Mouse (Mus musculus): ENCODE data around the gene Slc12a4. TPM values are rescaled to one million over a fixed set of nuclear protein-coding genes. Genes with fewer than 3 reads are reported as not detected.
"Not testable (repeated sequence)": the region's sequence is repeated elsewhere in the genome, so short reads cannot be mapped to it uniquely, and the experiment has no call there.

The Slc12a4 gene
- polyA plus RNA-seq (2012; rRNA removed), result 84.3 and 96.8 TPM in 2 replicates

DNA sequence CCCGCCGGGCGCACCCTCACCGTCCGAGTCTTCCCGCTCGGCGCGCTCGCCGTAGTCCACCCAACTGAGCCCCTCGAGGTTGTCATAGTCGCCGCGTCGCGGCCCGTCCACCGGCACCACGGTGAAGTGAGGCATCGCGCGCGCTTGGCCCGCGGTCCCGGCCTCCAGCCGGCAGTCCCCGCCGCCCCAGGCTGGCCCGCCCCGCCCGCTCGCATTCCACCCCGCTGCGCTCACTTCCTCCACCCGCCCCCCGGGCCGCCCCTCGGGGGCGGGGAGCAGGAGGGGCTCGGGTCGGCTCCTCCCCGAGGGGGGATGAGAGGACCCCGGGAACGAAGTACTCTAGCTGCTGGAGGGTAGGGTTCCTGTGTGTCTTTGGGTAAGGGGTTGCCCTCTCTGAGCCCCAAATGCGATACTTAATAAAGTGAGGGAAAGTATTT lies at the start of gene Slc12a4:
TSS of gene Slc12a4 (minus strand) at position 193 of the 437 bp plus-strand sequence.
- Histone ChIP-seq H3K4me3 (replicated peaks; ENCODE audit: extremely low read depth, low read depth, low read length) (peak within 1 kb of the TSS; percentile 79), H3K4me1 (ENCODE audit: control insufficient read depth, insufficient read depth, low read length) (peaks cover 17% of the 10 kb centered on the region)
- DNase-seq, result peak; percentile 82
- under 1% methylated on average over 46 of the region's 47 CpGs for WGBS
- TF ChIP-seq POLR2A (IDR thresholded peaks at IDR 0.05; ENCODE audit: borderline replicate concordance, extremely low read depth, low read depth, low read length), result peak; percentile 76
- no peak for TF ChIP-seq CTCF (IDR thresholded peaks at IDR 0.05; ENCODE audit: insufficient read depth, low read length)

DNA sequence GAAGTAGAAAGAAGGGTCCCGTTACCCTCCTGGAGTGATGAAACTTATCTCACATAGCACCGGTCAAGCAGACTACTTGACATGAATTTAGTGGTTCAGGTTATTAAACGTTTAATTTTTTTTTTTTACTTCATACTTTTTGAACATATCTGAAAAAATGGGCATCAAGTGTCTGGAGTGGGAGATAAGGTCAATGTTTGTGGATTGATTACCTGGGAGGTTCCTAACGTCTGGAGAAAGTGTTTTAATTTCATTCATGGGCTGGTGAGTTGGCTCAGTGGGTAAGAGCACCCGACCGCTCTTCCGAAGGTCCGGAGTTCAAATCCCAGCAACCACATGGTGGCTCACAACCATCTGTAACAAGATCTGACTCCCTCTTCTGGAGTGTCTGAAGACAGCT lies 46.3 kb upstream of the Slc12a4 start:
- not testable (repeated sequence) for DNase-seq; H3K4me3 ChIP-seq (replicated peaks; ENCODE audit: extremely low read depth, low read depth, low read length); H3K4me1 ChIP-seq (ENCODE audit: control insufficient read depth, insufficient read depth, low read length)
- 70% methylated on average over 8 of the region's 8 CpGs for WGBS

DNA sequence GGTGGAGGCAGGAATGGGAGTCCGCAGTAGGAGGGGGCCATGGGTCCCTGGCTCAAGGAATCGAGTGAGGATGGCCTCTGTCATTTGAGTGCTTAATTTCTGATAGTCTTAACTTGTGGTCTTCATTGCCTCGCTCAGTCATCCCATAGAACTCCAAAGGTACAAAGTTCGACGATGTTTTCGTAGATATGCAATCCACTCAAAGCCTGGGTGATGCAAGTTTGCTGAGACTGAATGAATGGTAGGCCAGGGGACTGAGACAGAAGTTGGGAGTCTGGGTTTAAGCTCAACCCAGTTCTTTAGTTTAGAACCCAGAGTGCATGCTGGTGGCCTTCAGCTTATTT lies 45.7 kb upstream of the Slc12a4 start, which contains the start of gene Ddx28:
TSS of gene Ddx28 (minus strand) at position 240 of the 344 bp plus-strand sequence.
- H3K4me3 ChIP-seq (replicated peaks; ENCODE audit: extremely low read depth, low read depth, low read length), result peak within 1 kb of the TSS; percentile 97
- no peak for DNase-seq
- no peak for TF ChIP-seq CTCF (IDR thresholded peaks at IDR 0.05; ENCODE audit: insufficient read depth, low read length)
- TF ChIP-seq POLR2A (IDR thresholded peaks at IDR 0.05; ENCODE audit: borderline replicate concordance, extremely low read depth, low read depth, low read length), result no peak
- WGBS, result 1% methylated on average over 6 of the region's 6 CpGs
- H3K4me1 ChIP-seq (ENCODE audit: control insufficient read depth, insufficient read depth, low read length), result peaks cover 3% of the 10 kb centered on the region; the same call in 1 of the 2 replicates

DNA sequence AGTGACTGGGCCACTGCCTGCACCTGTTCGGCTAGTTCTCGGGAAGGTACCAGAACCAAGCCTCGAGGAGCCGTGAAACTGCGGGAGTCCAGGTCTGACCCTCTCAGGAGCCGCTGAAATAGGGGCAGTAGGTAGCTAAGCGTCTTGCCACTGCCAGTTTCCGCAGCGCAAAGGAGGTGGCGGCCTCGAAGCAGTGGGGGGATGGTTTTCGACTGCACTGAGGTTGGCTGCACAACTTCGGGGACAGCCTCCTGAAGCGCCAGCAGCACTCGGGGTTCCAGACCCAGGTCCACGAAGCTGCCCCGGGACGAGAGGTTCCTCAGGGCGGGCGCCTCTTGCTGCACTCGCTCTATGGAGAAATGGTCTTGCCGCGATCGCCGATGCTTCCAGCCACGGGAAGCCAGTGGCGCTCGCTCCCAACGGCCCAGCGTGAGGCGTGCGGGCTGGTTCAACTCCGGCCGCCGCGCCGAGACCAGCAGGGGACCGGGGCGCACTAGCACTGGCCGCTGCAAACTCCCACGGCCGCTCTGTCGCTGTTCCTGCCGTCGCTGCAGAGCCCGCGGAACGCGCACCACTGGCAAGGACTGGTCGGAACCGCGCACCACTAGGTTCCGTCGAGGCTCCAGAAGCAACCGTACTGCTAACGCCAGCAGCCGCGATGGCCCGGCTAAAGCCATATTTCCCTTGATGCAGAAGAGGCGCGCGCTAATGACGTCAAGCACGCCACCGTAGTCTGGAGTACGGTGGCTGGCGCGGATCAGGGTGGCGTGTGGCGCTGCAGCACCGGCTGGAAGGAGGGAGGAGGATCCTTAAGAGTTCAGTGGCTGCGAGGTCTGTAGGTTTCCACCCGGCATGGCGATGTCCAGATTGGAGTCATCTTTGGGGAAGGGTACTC lies 45.1 kb upstream of the Slc12a4 start:
- 1% methylated on average over 74 of the region's 74 CpGs for WGBS

DNA sequence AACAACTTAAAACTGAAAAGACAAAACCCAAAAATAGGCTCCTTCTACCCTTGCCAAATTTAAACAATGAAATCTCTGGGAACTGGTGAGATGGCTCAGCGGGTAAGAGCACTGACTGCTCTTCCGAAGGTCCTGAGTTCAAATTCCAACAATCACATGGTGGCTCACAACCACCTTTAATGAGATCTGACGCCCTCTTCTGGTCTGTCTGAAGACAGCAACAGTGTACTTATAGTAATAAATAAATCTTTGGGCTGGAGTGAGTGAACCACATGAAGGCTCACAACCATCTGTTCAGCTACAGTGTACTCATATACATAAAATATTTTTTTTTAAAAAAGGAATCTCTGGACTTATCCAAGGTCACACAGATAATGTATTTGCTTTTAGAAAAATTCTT lies 42.0 kb upstream of the Slc12a4 start:
- 60% methylated on average over 3 of the region's 3 CpGs for WGBS
- not testable (repeated sequence) for H3K4me1 ChIP-seq (ENCODE audit: control insufficient read depth, insufficient read depth, low read length); DNase-seq; H3K4me3 ChIP-seq (replicated peaks; ENCODE audit: extremely low read depth, low read depth, low read length)

More for the DNA sequence above, 45.1 kb upstream of the Slc12a4 start:
- TF ChIP-seq POLR2A (IDR thresholded peaks at IDR 0.05; ENCODE audit: borderline replicate concordance, extremely low read depth, low read depth, low read length) (peak; percentile 80; the same call in 1 of the 2 replicates), CTCF (IDR thresholded peaks at IDR 0.05; ENCODE audit: insufficient read depth, low read length) (no peak)
- H3K4me1 ChIP-seq (ENCODE audit: control insufficient read depth, insufficient read depth, low read length), result peaks cover 3% of the 10 kb centered on the region; the same call in 1 of the 2 replicates
- peak overlapping the region; percentile 97 for H3K4me3 ChIP-seq (replicated peaks; ENCODE audit: extremely low read depth, low read depth, low read length)
- peak; percentile 89 for DNase-seq

DNA sequence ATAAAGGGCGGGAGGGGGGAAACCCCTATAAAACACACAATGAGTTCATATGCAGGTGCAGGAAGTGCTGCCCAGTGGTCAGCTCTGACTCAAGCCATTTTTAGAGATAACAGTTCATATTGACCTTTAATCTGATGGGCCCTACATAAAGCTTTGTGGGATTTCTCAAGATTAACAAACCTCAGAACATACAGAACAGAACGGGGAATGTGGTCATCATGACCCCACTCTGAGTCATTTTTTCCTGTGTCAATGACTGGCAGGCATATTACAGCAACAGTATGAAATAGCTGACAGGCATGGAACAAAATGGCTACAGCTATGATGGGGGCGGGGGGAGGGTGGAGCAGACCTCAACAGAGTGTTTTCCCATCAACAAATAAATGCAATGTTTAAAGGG lies 41.2 kb upstream of the Slc12a4 start:
- 64% methylated on average over 3 of the region's 3 CpGs for WGBS
- no peak overlapping the region for H3K4me3 ChIP-seq (replicated peaks; ENCODE audit: extremely low read depth, low read depth, low read length)
- no peak for DNase-seq
- H3K4me1 ChIP-seq (ENCODE audit: control insufficient read depth, insufficient read depth, low read length), result peaks cover 3% of the 10 kb centered on the region; the same call in 1 of the 2 replicates
- TF ChIP-seq POLR2A (IDR thresholded peaks at IDR 0.05; ENCODE audit: borderline replicate concordance, extremely low read depth, low read depth, low read length) (no peak), CTCF (IDR thresholded peaks at IDR 0.05; ENCODE audit: insufficient read depth, low read length) (no peak)

DNA sequence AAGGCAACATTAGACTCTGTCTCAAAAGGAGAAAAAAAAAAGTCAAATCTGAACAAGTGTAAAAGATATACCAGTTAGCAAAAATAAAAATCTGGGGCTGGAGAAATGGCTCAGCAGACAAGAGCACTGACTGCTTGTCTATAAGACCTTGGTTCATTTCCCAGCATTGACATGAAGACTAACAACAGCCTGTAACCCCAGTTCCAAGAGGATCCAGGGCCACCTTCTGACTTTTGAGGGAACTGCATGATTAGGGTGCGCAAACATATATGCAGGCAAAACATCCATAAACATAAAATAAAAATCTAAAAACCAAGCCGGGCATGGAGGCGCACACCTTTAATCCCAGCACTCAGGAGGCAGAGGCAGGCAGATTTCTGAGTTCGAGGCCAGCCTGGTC lies 40.5 kb upstream of the Slc12a4 start:
- no peak for DNase-seq

DNA sequence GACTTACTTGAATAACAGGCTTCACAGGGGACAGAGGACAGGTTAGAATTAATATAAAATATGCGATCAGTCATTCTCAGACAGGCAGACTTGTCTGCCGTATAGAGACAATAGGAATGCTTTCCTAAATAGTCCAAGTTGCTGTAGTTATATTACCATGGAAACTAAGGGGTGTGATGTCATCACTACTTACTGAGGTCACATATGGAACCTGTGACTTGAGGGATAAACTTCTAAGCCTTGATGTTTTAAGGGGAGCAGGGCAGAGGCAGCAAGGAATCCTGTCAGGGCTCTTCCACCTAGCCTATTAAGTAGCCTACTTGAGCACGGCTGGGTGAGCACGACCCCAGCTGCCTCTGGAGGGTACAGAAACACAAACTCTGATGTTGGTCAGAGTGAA lies 40.0 kb upstream of the Slc12a4 start, which contains the start of gene Dpep2nb:
TSS of gene Dpep2nb (minus strand) at position 101 of the 400 bp plus-strand sequence.
- H3K4me3 ChIP-seq (replicated peaks; ENCODE audit: extremely low read depth, low read depth, low read length), result no peak within 1 kb of the TSS
- DNase-seq, result no peak
- 73% methylated on average over 4 of the region's 4 CpGs for WGBS
- no peak for TF ChIP-seq CTCF (IDR thresholded peaks at IDR 0.05; ENCODE audit: insufficient read depth, low read length)
- TF ChIP-seq POLR2A (IDR thresholded peaks at IDR 0.05; ENCODE audit: borderline replicate concordance, extremely low read depth, low read depth, low read length), result no peak
- H3K4me1 ChIP-seq (ENCODE audit: control insufficient read depth, insufficient read depth, low read length), result peaks cover 3% of the 10 kb centered on the region; the same call in 1 of the 2 replicates

More for the DNA sequence above, 40.5 kb upstream of the Slc12a4 start:
- TF ChIP-seq POLR2A (IDR thresholded peaks at IDR 0.05; ENCODE audit: borderline replicate concordance, extremely low read depth, low read depth, low read length) (no peak), CTCF (IDR thresholded peaks at IDR 0.05; ENCODE audit: insufficient read depth, low read length) (no peak)
- H3K4me3 ChIP-seq (replicated peaks; ENCODE audit: extremely low read depth, low read depth, low read length), result no peak overlapping the region
- 80% methylated on average over 4 of the region's 4 CpGs for WGBS
- H3K4me1 ChIP-seq (ENCODE audit: control insufficient read depth, insufficient read depth, low read length), result peaks cover 3% of the 10 kb centered on the region; the same call in 1 of the 2 replicates

DNA sequence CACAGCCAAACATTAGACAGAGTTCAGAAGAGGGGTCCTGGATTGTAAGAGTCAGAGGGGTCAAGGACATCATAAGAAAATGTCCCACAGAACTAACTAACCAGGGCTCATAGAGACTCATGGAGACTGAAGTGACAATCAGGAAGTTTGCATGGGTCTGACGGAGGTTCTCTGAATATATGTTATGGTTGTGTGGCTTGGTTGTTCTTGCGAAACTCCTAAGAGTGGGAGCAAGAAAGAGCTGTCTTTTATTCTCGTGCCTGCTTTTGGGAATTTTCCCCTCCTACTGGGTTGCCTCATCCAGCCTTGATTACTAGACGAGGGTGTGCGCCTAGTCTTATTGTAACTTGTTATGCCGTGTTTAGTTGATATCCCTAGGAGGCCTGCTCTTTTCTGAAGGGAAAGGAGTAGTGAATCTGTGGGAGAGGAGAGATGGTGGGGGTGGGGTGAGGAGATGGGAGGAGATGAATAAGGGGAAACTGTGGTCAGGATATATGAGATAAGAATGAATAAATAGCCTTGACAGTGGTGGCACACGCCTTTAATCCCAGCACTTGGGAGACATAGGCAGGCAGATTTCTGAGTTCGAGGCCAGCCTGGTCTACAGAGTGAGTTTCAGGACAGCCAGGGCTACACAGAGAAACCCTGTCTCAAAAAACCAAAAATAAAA lies 38.8 kb upstream of the Slc12a4 start:
- H3K4me3 ChIP-seq (replicated peaks; ENCODE audit: extremely low read depth, low read depth, low read length), result no peak overlapping the region
- DNase-seq, result no peak
- no peaks in the 10 kb centered on the region; the same call in 1 of the 2 replicates for H3K4me1 ChIP-seq (ENCODE audit: control insufficient read depth, insufficient read depth, low read length)
- 67% methylated on average over 8 of the region's 8 CpGs for WGBS
- no peak for TF ChIP-seq POLR2A (IDR thresholded peaks at IDR 0.05; ENCODE audit: borderline replicate concordance, extremely low read depth, low read depth, low read length)
